Mouse (Mus musculus) embryo, embryonic 9.5 days (tissue): Measurements from ENCODE around the gene Rdh12.

Experiments used
- DNase-seq: peaks from one replicate; pipeline ENCODE4 v3.0.0-alpha.2; 2017; ENCODE audit errors: extremely low spot score

The Rdh12 gene

DNA sequence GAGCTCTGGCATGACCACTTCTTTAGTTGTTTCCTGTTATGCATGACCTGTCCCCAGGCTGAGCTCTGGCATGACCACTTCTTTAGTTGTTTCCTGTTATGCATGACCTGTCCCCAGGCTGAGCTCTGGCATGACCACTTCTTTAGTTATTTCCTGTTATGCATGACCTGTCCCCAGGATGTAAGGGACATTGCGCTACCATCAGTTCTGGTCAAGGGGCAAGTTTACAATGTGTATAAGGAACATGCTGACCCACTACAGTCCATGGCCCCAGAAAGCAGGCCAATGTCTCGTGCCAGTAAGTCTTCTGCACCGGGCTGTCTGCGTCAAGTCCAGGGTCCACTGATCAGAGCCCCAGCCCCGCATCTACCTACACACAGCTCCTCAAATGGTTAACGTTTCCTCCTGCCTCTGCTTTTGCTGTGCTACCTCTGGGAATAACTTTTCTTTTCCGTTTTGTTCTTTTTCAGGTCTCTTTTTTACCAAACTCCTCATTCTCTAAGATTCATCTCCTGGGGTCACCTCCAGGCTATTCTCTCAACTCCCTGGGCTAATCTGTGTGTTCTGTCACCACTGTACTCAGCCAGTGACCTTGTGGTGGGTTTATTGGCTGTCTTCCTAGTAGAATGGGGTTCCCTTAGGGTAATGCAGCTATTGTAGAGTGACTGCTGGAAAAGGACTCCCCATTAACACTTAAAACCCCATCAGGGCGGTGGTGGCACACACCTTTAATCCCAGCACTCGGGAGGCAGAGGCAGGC is 44.8 kb downstream of the Rdh12 start:
- no peak for DNase-seq

DNA sequence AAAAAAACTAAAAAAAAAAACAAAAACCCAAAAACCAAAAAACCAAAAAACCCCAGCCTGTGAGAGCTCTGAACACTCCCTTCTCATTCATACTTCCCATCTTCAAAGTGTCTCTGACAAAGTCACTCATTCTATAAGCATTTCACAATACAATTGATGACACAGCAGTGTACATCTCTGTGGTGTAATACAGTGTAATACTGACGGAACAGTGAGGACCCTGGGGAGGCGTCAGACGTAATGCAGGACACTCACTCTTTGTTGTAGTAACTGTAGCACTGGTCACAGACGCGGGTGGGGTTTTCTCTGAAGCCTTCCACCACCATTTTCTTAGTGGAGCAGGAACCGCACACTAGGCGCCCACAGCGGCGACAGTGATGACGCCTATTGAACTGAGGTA is 46.3 kb downstream of the Rdh12 start:
- no peak for DNase-seq

DNA sequence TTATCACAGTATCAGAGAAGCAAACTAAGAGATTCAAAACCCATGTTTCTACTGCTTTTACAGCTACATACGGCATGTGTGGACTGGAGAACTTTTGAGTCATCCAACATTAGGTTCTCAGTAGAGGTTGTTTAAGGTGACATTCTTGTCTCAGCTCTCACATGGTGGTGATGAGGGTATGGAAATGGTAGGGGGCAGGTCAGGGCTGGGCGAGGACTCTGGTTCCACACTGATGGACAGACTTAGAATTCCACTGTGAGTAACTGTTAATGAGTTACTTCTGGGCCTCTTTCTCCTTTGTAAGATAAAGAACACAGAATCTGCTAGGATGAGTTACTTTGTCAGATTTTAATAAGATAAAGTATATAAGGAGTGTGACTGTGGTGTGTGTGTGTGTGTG is 51.4 kb downstream of the Rdh12 start:
- no peak for DNase-seq

DNA sequence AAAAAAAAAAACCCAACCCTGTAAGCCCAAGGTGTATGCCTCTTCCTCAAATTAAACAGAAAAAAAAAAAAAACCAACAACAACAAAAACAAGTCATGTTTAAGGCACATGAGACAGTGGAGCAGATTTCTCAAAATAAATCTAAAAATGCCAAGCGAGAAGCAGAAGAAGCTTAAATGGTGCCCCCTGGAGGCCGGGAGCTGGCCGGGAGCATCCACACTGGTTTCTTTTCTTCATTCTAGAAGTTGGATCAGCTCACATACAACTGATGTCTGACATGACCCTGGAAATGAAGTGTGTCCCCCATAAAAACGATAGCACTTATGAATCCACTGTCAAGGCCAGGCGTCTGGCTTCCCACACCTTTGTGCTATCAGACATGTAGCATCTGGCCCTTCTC is 52.3 kb downstream of the Rdh12 start:
- peak; percentile 17 for DNase-seq
